Mouse (Mus musculus): ENCODE results near the gene Gtsf1.

DNA sequence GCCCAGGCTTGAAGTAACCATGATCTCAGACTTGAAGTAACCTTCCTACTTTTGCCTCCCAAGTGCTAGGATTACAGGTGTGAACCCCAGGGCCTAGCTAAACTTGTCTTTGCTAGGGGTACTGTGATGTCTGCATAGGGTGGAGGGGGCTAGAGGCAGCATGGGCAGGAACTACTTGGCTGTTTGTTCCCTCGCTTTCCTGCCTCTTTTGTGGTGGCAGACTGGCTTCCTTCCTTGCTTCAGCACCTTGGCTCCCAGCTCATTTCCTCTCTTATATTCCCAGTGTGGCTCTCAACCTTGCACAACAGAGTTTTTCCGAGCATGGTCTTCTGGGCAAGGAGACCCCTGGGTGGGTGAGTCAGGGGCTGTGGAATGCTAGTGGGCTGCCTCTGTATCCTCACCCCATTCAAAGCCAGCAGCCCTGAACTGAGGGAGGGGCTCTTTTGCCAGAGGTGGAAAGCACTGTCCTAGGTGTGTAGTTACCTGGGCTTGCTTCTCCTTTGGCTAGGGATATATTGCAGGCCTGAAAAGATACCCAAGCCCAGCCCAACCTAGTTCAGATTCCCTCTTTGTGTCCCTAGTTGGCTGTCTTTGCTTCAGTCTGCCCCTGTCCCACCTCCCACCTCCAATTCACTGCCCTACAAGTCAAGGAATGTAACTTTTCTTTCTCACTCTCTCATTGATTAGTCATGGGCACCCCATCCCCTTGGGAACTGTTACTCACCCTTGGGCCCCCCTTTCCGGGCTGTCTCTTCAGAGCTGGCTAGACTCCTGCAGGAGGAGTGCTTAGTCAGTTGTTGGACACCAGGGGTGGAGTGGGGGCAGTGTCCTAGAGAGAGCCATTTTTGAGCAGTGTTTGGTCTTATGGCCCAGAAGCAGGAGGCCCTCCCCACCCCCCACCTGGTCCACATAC is 52.3 kb downstream of the Gtsf1 start:
- TF ChIP-seq CTCF (IDR thresholded peaks at IDR 0.05; ENCODE audit: borderline replicate concordance, extremely low read depth, insufficient read depth, insufficient read length) (no peak), POLR2A (IDR thresholded peaks at IDR 0.05; ENCODE audit: borderline replicate concordance, extremely low read depth, insufficient read depth, insufficient read length, poor library complexity, severe bottlenecking) (no peak)

All from brain, embryonic 14.5 days (tissue).